Mouse (Mus musculus) MEL (cell line): Measurements from ENCODE around the gene E4f1. TPM values are rescaled to one million over a fixed set of nuclear protein-coding genes. Genes with fewer than 3 reads are reported as not detected.
A peak's percentile ranks its signal among the peaks of the same experiment; 100 is the strongest.

Experiments
- DNase-seq: peaks from one replicate; pipeline ENCODE4 v3.0.0; 2011; ENCODE audit warnings: low read depth, low spot score
- H3K27ac ChIP-seq: 2 replicates; pipeline ENCODE4 v1.5.1; 2012; ENCODE audit warnings: low read depth, mild to moderate bottlenecking, control low read depth, low read length, moderate library complexity; ENCODE audit not compliant: control insufficient read depth
- H3K27me3 ChIP-seq, 2 experiments: fragments of 150-350 bp in 1 of 2; sonication (generic) in 1 of 2; 2 replicates each; pipeline ENCODE4 v1.6.1; 2012; ENCODE audit warnings: low read length in 2 of 2, mild to moderate bottlenecking in 2 of 2, improper control_type of control experiment in 1 of 2, moderate library complexity in 1 of 2; ENCODE audit not compliant: insufficient read depth in 2 of 2, control insufficient read depth in 1 of 2
- H3K36me3 ChIP-seq, 2 experiments: 2 replicates each; pipeline ENCODE4 v1.6.1; 2012 to 2014; ENCODE audit warnings: low read length in 2 of 2, improper control_type of control experiment in 1 of 2, inconsistent platforms in 1 of 2, mild to moderate bottlenecking in 1 of 2; ENCODE audit not compliant: insufficient read depth in 2 of 2, control insufficient read depth in 1 of 2
- H3K4me1 ChIP-seq, 2 experiments: fragments of 150-350 bp in 1 of 2; sonication (generic) in 1 of 2; 2 replicates each; pipeline ENCODE4 v1.6.1; 2012; ENCODE audit warnings: low read length in 2 of 2, improper control_type of control experiment in 1 of 2, mild to moderate bottlenecking in 1 of 2; ENCODE audit not compliant: insufficient read depth in 2 of 2, control insufficient read depth in 1 of 2
- H3K4me3 ChIP-seq, 2 experiments: fragments of 150-350 bp in 1 of 2; sonication (generic) in 1 of 2; 2 replicates each; pipeline ENCODE4 v1.5.1; 2012; ENCODE audit warnings: low read depth in 2 of 2, low read length in 2 of 2, mild to moderate bottlenecking in 2 of 2, moderate library complexity in 2 of 2, control low read depth in 1 of 2, improper control_type of control experiment in 1 of 2; ENCODE audit not compliant: control insufficient read depth in 1 of 2, insufficient read depth in 1 of 2
- H3K79me2 ChIP-seq: 2 replicates; pipeline ENCODE4 v1.6.1; 2012; ENCODE audit warnings: mild to moderate bottlenecking, low read length, moderate library complexity; ENCODE audit not compliant: control insufficient read depth, poor library complexity, insufficient read depth
- H3K9ac ChIP-seq: 2 replicates; pipeline ENCODE4 v1.6.1; 2012; ENCODE audit warnings: low read depth, mild to moderate bottlenecking, control low read depth, low read length, moderate library complexity; ENCODE audit not compliant: control insufficient read depth, poor library complexity, severe bottlenecking
- H3K9me3 ChIP-seq: fragments of 150-350 bp; sonication (generic); replicated peaks from 2 replicates; pipeline ENCODE4 v1.6.1; 2012; ENCODE audit warnings: mild to moderate bottlenecking, low read length, improper control_type of control experiment, moderate library complexity; ENCODE audit not compliant: insufficient read depth
- BHLHE40 ChIP-seq: IDR thresholded peaks from 2 replicates; pipeline ENCODE4 v1.6.1; 2012; ENCODE audit warnings: low read depth, mild to moderate bottlenecking, inconsistent platforms, low read length, improper control_type of control experiment, borderline replicate concordance
- CHD1 ChIP-seq: IDR thresholded peaks from 2 replicates; pipeline ENCODE4 v1.6.1; 2012; ENCODE audit warnings: low read depth, mild to moderate bottlenecking, inconsistent platforms, low read length, improper control_type of control experiment
- CTCF ChIP-seq, 3 experiments: IDR thresholded peaks in 2 of 3; conservative IDR thresholded peaks in 1 of 3; 2 replicates each; pipeline ENCODE4 v1.5.1; 2011 to 2012; ENCODE audit warnings: low read length in 3 of 3, low read depth in 2 of 3, mild to moderate bottlenecking in 2 of 3, improper control_type of control experiment in 1 of 3, inconsistent platforms in 1 of 3, mixed read lengths in 1 of 3, moderate library complexity in 1 of 3; ENCODE audit not compliant: control insufficient read depth in 1 of 3, insufficient read depth in 1 of 3, poor library complexity in 1 of 3, severe bottlenecking in 1 of 3
- E2F4 ChIP-seq: IDR thresholded peaks from 2 replicates; pipeline ENCODE4 v1.6.1; 2011; ENCODE audit warnings: low read depth, low read length, improper control_type of control experiment, borderline replicate concordance
- ELF1 ChIP-seq: IDR thresholded peaks from 2 replicates; pipeline ENCODE4 v1.6.1; 2014; ENCODE audit warnings: low read depth, mild to moderate bottlenecking, inconsistent platforms, low read length, improper control_type of control experiment, moderate library complexity
- EP300 ChIP-seq, 2 experiments: IDR thresholded peaks; 2 replicates each; pipeline ENCODE4 v1.6.1; 2011; ENCODE audit warnings: improper control_type of control experiment in 2 of 2, low read length in 2 of 2, low read depth in 1 of 2, mild to moderate bottlenecking in 1 of 2
- ETS1 ChIP-seq: IDR thresholded peaks from 2 replicates; pipeline ENCODE4 v1.6.1; 2012; ENCODE audit warnings: low read depth, mild to moderate bottlenecking, inconsistent platforms, low read length, improper control_type of control experiment, moderate library complexity
- GABPA ChIP-seq: IDR thresholded peaks from 2 replicates; pipeline ENCODE4 v1.6.1; 2012; ENCODE audit warnings: low read depth, mild to moderate bottlenecking, inconsistent platforms, low read length, improper control_type of control experiment, moderate library complexity
- GATA1 ChIP-seq: IDR thresholded peaks from 2 replicates; pipeline ENCODE4 v1.6.1; 2011; ENCODE audit warnings: low read depth, low read length, improper control_type of control experiment
- HCFC1 ChIP-seq: IDR thresholded peaks from 2 replicates; pipeline ENCODE4 v1.6.1; 2012; ENCODE audit warnings: low read depth, mild to moderate bottlenecking, inconsistent platforms, low read length, improper control_type of control experiment, moderate library complexity
- KAT2A ChIP-seq: conservative IDR thresholded peaks from 2 replicates; pipeline ENCODE4 v1.6.1; 2012; ENCODE audit warnings: low read depth, low read length, improper control_type of control experiment, inconsistent platforms
- MAFK ChIP-seq: IDR thresholded peaks from 2 replicates; pipeline ENCODE4 v1.6.1; 2011; ENCODE audit warnings: low read depth, mild to moderate bottlenecking, low read length, improper control_type of control experiment, borderline replicate concordance
- MAX ChIP-seq: IDR thresholded peaks from 2 replicates; pipeline ENCODE4 v1.6.1; 2011; ENCODE audit warnings: low read length, improper control_type of control experiment
- MEF2A ChIP-seq: IDR thresholded peaks from 2 replicates; pipeline ENCODE4 v1.6.1; 2014; ENCODE audit warnings: low read depth, mild to moderate bottlenecking, inconsistent platforms, low read length, improper control_type of control experiment; ENCODE audit not compliant: poor library complexity, insufficient replicate concordance, severe bottlenecking; ENCODE audit errors: extremely low read depth
- MXI1 ChIP-seq: IDR thresholded peaks from 2 replicates; pipeline ENCODE4 v1.6.1; 2011; ENCODE audit warnings: mild to moderate bottlenecking, low read depth, low read length, improper control_type of control experiment
- MYB ChIP-seq: IDR thresholded peaks from 2 replicates; pipeline ENCODE4 v1.6.1; 2011; ENCODE audit warnings: mild to moderate bottlenecking, low read depth, low read length, improper control_type of control experiment
- MYC ChIP-seq: IDR thresholded peaks from 2 replicates; pipeline ENCODE4 v1.6.1; 2011; ENCODE audit warnings: low read depth, mild to moderate bottlenecking, low read length, improper control_type of control experiment, moderate library complexity
- NELFE ChIP-seq: IDR thresholded peaks from 2 replicates; pipeline ENCODE4 v1.6.1; 2011; ENCODE audit warnings: low read depth, low read length, improper control_type of control experiment
- NRF1 ChIP-seq: IDR thresholded peaks from 2 replicates; pipeline ENCODE4 v1.6.1; 2014; ENCODE audit warnings: low read depth, mild to moderate bottlenecking, inconsistent platforms, low read length, improper control_type of control experiment, moderate library complexity; ENCODE audit not compliant: poor library complexity, insufficient read depth, severe bottlenecking
- POLR2A ChIP-seq, 2 experiments: IDR thresholded peaks; 2 replicates each; pipeline ENCODE4 v1.6.1; 2011 to 2012; ENCODE audit warnings: low read length in 2 of 2, mild to moderate bottlenecking in 2 of 2, control low read depth in 1 of 2, improper control_type of control experiment in 1 of 2, low read depth in 1 of 2, moderate library complexity in 1 of 2; ENCODE audit not compliant: control insufficient read depth in 1 of 2, insufficient read depth in 1 of 2, poor library complexity in 1 of 2
- POLR2AphosphoS2 ChIP-seq: IDR thresholded peaks from 2 replicates; pipeline ENCODE4 v1.6.1; 2011; ENCODE audit warnings: low read length, improper control_type of control experiment
- POLR2AphosphoS5 ChIP-seq: IDR thresholded peaks from 2 replicates; pipeline ENCODE4 v1.6.1; 2012; ENCODE audit warnings: low read depth, borderline replicate concordance, mild to moderate bottlenecking, inconsistent platforms, low read length, moderate library complexity, mixed read lengths
- RAD21 ChIP-seq: IDR thresholded peaks from 2 replicates; pipeline ENCODE4 v1.6.1; 2011; ENCODE audit warnings: mild to moderate bottlenecking, low read depth, low read length, improper control_type of control experiment
- RCOR1 ChIP-seq: IDR thresholded peaks from 2 replicates; pipeline ENCODE4 v1.6.1; 2012; ENCODE audit warnings: low read depth, mild to moderate bottlenecking, inconsistent platforms, low read length, improper control_type of control experiment
- SIN3A ChIP-seq: IDR thresholded peaks from 2 replicates; pipeline ENCODE4 v1.6.1; 2012; ENCODE audit warnings: low read length, improper control_type of control experiment, inconsistent platforms
- TBP ChIP-seq: IDR thresholded peaks from 2 replicates; pipeline ENCODE4 v1.8.0; 2011; ENCODE audit warnings: low read depth, low read length, improper control_type of control experiment
- UBTF ChIP-seq: IDR thresholded peaks from 2 replicates; pipeline ENCODE4 v1.6.1; 2012; ENCODE audit warnings: low read depth, mild to moderate bottlenecking, inconsistent platforms, low read length, improper control_type of control experiment, moderate library complexity, borderline replicate concordance; ENCODE audit not compliant: insufficient read depth
- USF1 ChIP-seq: IDR thresholded peaks from 2 replicates; pipeline ENCODE4 v1.6.1; 2014; ENCODE audit warnings: low read depth, mild to moderate bottlenecking, inconsistent platforms, low read length, improper control_type of control experiment, moderate library complexity
- USF2 ChIP-seq, 2 experiments: IDR thresholded peaks; 2 replicates each; pipeline ENCODE4 v1.6.1; 2011 to 2012; ENCODE audit warnings: improper control_type of control experiment in 2 of 2, low read length in 2 of 2, borderline replicate concordance in 1 of 2, inconsistent platforms in 1 of 2, low read depth in 1 of 2, mild to moderate bottlenecking in 1 of 2; ENCODE audit not compliant: insufficient read depth in 1 of 2
- ZKSCAN1 ChIP-seq: IDR thresholded peaks from 2 replicates; pipeline ENCODE4 v1.6.1; 2012; ENCODE audit warnings: low read depth, mild to moderate bottlenecking, inconsistent platforms, low read length, improper control_type of control experiment, moderate library complexity
- ZMIZ1 ChIP-seq: IDR thresholded peaks from 2 replicates; pipeline ENCODE4 v1.6.1; 2012; ENCODE audit warnings: low read depth, mild to moderate bottlenecking, inconsistent platforms, low read length, improper control_type of control experiment, moderate library complexity
- ZNF384 ChIP-seq: IDR thresholded peaks from 2 replicates; pipeline ENCODE4 v1.6.1; 2012; ENCODE audit warnings: low read depth, mild to moderate bottlenecking, inconsistent platforms, low read length, improper control_type of control experiment
- polyA plus RNA-seq, 2 experiments: library from polyadenylated mRNA; stranded (reverse) in 1 of 2; unstranded in 1 of 2; fragments of >175 nt in 1 of 2; fragments of >200 nt in 1 of 2; gene quantifications; 2 replicates each; pipeline versions ENCODE4 v1.2.1 to v1.2.4; 2012; ENCODE audit warnings: low replicate concordance in 2 of 2, low read depth in 1 of 2; ENCODE audit not compliant: insufficient read length in 2 of 2, insufficient read depth in 1 of 2, missing spikeins in 1 of 2
- total RNA-seq: library from RNA; depleted of rRNA; stranded (reverse); fragments of 300-350 nt; gene quantifications from 2 replicates; pipeline ENCODE4 v1.2.3, GENCODE M21; 2012

Gene E4f1
- total and polyA plus RNA-seq, 3 experiments, result 24.3 to 37.1 TPM; not detected in 1

GRCm38 (mm10) chr17:24427170-24427557 is 42.9 kb downstream of the E4f1 start (continued):
- TF ChIP-seq CTCF (IDR thresholded peaks at IDR 0.05 in 2 of 3, conservative IDR thresholded peaks at IDR 0.05 in 1 of 3; ENCODE audit: control insufficient read depth in 1 of 3, insufficient read depth in 1 of 3, low read depth in 2 of 3, low read length in 3 of 3, poor library complexity in 1 of 3, severe bottlenecking in 1 of 3) (no peak), NELFE (no peak)

GRCm38 (mm10) chr17:24426471-24427169 is 43.5 kb downstream of the E4f1 start, which contains the start of gene Eci1:
Eci1 (plus strand) TSS chr17:24426641.
- peak within 1 kb of the TSS; percentile 59 to 77 for H3K4me3 ChIP-seq
- H3K9ac ChIP-seq, result peak within 1 kb of the TSS; percentile 80
- peak within 1 kb of the TSS; percentile 52 for H3K27ac ChIP-seq
- DNase-seq, result peak; percentile 92
- peaks cover 6 to 15% of the 10 kb centered on the region in 2 experiments; a peak in 3 of 4 replicates for H3K36me3 ChIP-seq
- no peaks in the 10 kb centered on the region for H3K27me3 ChIP-seq
- peaks cover 3 to 5% of the 10 kb centered on the region in 2 experiments; a peak in 2 of 4 replicates for H3K4me1 ChIP-seq
- peaks cover 10% of the 10 kb centered on the region for H3K79me2 ChIP-seq
- no peaks in the 10 kb centered on the region for H3K9me3 ChIP-seq
- peak; percentile 78 for TF ChIP-seq SIN3A
- 0 out of 2 replicates have a peak, but pooled peaks have one; percentile 33 for TF ChIP-seq RCOR1
- TF ChIP-seq NELFE, result peak; percentile 91
- TF ChIP-seq ETS1, result no peak
- TF ChIP-seq POLR2A (IDR thresholded peaks at IDR 0.05; ENCODE audit: control insufficient read depth in 1 of 2, insufficient read depth in 1 of 2, low read depth in 1 of 2, low read length in 2 of 2, poor library complexity in 1 of 2), result peak; percentile 89 to 90
- no peak for TF ChIP-seq KAT2A
- TF ChIP-seq ZKSCAN1, result peak; percentile 76
- 0 out of 2 replicates have a peak, but pooled peaks have one; percentile 14 for TF ChIP-seq NRF1
- peak; percentile 82; the same call in 1 of the 2 replicates for TF ChIP-seq UBTF
- TF ChIP-seq BHLHE40, result no peak
- no peak for TF ChIP-seq MYB
- TF ChIP-seq RAD21, result no peak
- no peak for TF ChIP-seq GABPA
- peak; percentile 58; the same call in 1 of the 2 replicates for TF ChIP-seq TBP
- no peak for TF ChIP-seq MAFK
- peak in 1 of 2 experiments; percentile 27; a peak in 1 of 4 replicates for TF ChIP-seq EP300 (IDR thresholded peaks at IDR 0.05; ENCODE audit: low read depth in 1 of 2, low read length in 2 of 2)
- no peak for TF ChIP-seq ELF1
- TF ChIP-seq GATA1, result no peak
- no peak for TF ChIP-seq ZNF384
- 0 out of 2 replicates have a peak, but pooled peaks have one; percentile 25 for TF ChIP-seq USF1
- peak; percentile 81 for TF ChIP-seq MXI1
- no peak for TF ChIP-seq POLR2AphosphoS5
- no peak for TF ChIP-seq USF2 (IDR thresholded peaks at IDR 0.05; ENCODE audit: borderline replicate concordance in 1 of 2, insufficient read depth in 1 of 2, low read depth in 1 of 2, low read length in 2 of 2)
- TF ChIP-seq MAX, result peak; percentile 73
- 0 out of 6 replicates have a peak, but pooled peaks of 1 of the 3 experiments have one; percentile 3 for TF ChIP-seq CTCF (IDR thresholded peaks at IDR 0.05 in 2 of 3, conservative IDR thresholded peaks at IDR 0.05 in 1 of 3; ENCODE audit: control insufficient read depth in 1 of 3, insufficient read depth in 1 of 3, low read depth in 2 of 3, low read length in 3 of 3, poor library complexity in 1 of 3, severe bottlenecking in 1 of 3)
- TF ChIP-seq HCFC1, result peak; percentile 63
- peak; percentile 48 for TF ChIP-seq MYC
- peak; percentile 93 for TF ChIP-seq ZMIZ1
- 0 out of 2 replicates have a peak, but pooled peaks have one; percentile 25 for TF ChIP-seq CHD1
- no peak for TF ChIP-seq MEF2A
- TF ChIP-seq POLR2AphosphoS2, result peak; percentile 99
- TF ChIP-seq E2F4, result no peak
